Mouse (Mus musculus): ENCODE data around the gene Smarca2.
"Not testable (repeated sequence)": the region's sequence is repeated elsewhere in the genome, so short reads cannot be mapped to it uniquely, and the experiment has no call there.

Gene Smarca2

DNA sequence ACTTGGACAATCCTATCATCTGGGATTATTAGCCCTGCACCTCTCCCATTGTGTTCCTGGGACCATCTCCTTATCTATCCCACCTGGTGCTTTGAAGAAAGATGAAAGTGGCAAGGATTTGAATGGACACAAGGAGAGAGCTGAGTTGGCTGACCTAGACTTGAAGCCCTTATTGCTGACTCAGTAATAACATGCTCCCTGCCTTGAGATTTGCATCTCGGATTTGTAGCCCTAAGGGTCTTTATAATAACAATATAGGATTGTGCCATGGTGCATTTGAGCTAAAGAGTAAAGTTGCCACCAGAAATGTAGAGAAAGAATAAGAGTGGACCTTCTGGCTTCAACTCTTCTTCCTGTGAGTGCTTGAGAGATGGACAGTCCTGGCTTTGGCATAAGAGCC, 11.4 kb downstream of the Smarca2 start:
- in situ Hi-C loops (cut with MseI, MboI): no loop called here

DNA sequence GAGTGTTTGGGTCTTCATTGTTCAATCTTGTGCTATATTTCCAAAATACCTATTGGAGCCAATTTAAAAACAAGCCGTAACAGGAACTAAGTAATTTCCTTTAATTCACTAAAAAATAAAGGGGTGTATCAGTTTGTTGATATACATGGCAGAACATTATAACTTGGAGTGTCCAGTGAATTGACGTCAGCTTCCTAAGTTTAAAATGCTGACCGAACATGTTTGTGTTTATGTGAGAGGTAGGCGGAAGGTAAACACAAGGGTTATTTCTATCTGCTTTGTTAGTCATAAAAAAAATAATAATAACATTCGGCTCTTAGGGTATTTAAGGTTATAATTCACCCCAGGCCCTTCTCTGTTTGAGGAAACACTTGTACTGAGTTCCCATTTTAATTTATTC, 12.4 kb downstream of the Smarca2 start:
- in situ Hi-C loops (cut with MseI, MboI): no loop called here

DNA sequence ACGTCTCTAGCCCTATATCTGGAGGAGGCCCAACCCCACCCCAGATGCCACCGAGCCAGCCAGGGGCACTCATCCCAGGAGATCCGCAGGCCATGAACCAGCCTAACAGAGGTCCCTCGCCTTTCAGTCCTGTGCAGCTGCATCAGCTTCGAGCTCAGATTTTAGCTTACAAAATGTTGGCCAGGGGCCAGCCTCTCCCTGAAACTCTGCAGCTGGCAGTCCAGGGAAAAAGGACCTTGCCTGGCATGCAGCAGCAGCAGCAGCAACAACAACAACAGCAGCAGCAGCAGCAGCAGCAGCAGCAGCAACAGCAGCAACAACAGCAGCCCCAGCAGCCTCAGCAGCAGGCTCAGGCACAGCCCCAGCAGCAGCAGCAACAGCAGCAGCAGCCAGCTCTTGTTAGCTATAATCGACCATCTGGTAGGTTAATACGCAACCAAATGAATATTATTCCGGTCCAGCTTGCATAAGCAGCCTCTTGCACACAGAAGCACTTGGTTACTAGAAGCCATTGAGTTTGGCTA, 25.9 kb downstream of the Smarca2 start:
- in situ Hi-C loops (cut with MseI, MboI): no loop called here

DNA sequence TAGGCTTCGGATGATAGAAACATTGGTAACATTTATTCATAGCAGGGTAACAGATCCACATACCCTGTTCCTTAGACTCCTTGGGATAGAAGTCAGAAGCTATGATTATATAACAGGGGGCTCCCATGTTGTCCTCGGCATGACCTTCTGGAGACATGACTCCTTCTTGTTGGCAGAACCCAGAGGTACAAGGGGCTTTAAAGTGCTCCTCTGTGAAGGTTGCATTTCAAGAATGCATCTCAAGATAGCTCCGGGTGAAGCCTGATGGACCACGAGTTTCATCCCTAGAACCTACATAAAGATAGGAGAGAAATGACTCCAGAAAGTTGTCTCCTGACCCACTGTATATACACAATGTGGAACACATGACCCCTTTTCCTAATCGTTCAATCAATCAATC, 27.4 kb downstream of the Smarca2 start:
- in situ Hi-C loops (cut with MseI, MboI): no loop called here

DNA sequence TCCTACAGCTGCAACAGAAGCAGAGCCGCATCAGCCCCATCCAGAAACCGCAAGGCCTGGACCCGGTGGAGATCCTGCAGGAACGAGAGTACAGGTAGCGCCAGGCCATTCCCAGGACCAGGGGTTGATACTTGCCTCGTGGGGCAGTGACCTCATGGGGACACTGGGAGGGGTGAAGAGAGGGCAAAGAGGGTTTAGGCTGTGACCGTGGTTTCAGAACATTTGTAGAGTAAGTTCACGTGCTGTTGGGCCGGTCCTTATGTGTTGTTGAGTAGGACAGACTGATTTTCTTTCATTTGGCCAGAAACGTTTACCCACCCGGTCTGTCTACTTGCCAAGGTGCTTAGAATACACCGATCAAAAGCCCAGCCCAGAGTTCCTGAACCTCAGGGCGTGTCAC, 35.7 kb downstream of the Smarca2 start:
- in situ Hi-C loops (cut with MseI, MboI): no loop called here

DNA sequence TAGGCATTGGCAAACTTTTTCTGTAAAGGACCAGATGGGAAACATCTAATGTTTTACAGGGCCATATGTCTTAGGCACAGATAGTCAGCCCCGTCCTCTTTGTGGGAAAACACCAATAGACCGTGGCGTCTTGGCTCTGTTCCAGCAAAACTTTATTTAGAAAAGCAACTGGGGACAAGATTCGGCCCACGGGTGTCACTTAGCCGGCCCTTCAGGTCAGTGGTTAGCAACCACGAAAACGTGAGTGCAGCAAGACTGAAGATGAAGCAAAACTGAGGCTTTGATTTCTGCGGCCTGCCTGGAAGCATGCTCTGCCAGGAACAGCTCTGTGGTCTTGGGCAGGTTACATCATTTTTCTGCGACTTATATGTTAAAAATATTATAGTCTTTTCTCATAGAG, 36.4 kb downstream of the Smarca2 start:
- in situ Hi-C loops (cut with MseI, MboI): no loop called here

DNA sequence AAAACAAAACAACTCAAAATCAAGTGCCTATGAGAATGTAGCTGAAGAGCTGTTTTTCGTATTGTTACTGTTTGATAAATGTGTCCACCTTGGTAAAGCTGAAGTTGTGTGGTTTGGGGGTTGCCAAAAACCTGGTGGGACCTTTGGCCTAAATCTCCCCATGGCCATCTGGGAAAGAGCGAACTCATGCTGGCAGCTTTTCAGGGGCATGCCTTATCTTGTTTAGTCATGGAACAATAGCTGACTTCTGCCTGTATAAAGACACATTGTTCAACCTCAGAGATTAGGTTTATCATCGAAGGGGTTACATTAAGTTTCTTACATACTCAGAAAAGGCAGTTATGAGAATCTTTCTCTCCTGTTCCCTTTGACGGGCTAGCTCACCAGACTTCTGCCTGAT, 38.2 kb downstream of the Smarca2 start:
- in situ Hi-C loops (cut with MseI, MboI): no loop called here

DNA sequence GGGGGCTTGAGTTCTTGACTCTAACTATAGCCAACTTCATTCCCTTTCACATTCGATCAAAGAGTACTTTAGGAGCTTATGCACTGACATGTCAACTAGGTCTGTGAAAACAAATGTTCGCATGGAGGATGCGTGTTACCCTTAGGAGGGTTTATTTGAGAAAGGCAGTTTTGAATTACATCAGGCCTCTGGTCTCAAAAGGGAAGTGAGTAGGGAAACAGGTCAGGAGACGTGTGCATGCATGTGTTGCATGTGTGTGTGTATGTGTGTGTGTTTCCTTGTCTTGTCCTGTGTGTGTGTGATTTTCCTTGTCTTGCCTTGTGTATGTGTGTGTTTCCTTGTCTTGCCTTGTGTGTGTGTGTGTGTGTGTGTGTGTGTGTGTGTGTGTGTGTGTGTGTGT, 39.1 kb downstream of the Smarca2 start:
- in situ Hi-C loops (cut with MseI, MboI): no loop called here

DNA sequence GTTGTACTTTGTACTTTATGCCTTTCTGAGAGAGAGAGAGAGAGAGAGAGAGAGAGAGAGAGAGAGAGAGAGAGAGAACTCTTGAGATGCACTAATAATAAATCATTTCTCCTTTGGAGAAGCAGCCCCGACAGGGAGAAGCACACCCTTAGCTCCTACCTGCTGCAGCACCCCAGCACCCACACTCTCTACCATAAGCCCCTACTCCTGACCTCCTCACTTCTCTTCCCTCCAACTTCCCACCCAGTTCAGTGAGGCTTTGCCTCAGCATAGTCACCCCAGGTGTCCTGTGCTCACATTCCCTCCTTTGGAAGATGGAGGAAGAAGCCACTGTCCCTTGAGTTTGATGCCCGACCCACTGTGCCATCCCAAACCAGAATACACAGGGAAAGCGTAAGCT, 40.2 kb downstream of the Smarca2 start:
- in situ Hi-C loops (cut with MseI, MboI): no loop called here

DNA sequence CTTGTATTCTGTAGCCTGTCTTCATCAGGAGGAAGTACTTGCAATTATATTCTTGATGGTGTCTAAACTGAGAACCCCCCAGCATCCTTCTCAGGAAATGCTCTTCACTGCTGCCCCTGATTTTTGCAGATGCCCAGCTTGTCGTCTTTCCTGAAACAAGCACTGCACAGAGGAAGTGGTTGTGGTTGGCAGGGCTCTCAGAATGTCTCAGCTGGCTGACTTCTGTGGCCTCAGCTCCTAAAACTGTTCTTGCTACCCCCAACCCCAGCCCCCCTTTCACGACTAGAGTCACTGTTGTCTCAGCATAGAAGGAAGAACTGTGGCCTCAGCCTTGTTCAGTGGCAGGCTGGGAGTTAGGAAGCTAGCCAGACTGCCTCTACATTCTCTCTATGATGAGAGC, 41.3 kb downstream of the Smarca2 start:
- in situ Hi-C loops (cut with MseI, MboI): no loop called here

DNA sequence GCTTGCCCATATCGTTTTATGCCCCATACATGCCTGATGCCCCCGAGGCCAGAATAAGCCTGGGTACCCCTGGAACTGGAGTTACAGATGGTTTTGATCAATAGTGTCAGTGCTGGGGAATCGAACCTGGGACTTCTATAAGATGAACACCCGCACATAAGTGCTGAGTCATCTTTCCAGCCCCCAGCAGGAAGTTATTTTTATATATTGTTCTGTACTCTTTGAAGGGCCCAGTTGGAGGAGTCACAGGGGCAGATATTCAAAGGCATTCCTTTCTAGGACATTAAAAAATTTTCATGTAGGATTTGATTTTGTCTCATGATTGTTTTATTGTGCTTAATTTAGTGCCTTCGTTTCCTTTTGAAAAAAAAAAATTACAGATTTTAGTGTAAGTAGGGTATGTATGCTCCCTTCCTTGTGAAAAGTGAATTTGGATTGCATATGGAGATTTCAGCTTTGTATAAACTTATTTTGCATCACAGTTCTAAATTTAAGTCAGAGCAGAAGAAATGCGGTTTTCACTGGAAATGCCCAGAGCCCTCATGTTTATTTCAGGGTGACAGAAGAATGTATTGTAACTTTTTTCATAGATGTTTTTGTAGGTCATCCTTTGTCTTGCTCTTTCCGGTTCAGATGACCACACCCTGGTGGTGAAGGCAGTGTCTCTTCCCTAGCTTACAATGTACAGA, 45.9 kb downstream of the Smarca2 start:
- in situ Hi-C loops (cut with MseI, MboI): no loop called here

DNA sequence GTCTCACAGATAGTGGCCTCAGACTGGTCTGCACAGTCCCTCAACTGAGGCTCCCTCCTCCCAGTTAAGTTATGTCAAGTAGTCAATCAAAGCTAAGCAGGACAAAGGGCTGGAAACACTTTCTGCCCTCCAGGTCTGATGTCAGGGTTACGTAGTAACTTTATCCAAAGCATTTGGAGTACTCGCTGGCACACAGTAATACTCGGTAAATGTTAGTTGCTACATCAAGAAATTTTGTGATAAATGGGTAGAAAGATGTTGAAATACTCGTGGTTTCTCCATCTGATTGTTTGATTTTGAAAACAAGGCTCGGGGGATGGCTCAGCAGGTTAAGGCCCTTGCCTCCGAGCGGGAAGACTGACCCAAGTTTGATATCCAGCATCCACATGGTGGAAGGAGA, 53.5 kb downstream of the Smarca2 start:
- in situ Hi-C loops (cut with MseI, MboI): no loop called here

DNA sequence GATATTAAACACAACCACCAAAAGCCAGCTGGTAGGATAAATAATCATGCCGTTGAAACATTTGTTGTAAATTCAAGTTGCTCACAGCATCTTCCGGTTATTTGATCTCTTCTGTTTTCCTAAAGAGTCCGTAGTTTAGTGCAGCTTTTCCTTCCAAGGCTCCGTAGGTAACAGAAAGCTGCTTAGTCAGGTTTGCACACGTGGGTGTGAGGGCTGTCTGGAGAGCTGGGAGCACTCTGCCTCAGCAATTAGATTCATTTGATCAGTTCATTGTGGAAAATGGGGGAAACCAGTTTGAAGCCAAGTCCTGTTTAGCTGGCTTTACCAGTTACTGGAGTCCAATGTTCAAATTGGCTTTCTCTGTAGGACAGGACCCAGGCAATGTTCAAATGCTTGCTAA, 55.1 kb downstream of the Smarca2 start:
- in situ Hi-C loops (cut with MseI, MboI): no loop called here

DNA sequence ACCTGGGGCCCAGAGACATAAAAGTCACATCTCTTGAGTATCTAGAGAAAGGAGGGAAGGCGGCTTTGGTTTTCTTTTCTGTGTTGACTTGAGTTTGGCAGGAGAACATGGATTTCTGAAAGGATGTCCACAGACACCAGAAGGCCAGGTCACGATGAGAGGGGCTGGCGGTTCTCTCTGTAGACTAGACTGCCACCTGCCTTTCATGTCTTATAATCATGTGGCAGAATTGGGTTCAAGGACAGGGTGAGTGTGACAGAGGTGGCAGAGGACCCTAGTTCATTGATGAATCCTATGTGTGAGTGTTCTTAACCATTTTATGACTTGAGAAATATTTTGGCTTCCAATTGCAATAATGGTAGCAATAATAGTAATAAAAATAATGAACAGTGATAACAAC, 56.3 kb downstream of the Smarca2 start:
- in situ Hi-C loops (cut with MseI, MboI): no loop called here

DNA sequence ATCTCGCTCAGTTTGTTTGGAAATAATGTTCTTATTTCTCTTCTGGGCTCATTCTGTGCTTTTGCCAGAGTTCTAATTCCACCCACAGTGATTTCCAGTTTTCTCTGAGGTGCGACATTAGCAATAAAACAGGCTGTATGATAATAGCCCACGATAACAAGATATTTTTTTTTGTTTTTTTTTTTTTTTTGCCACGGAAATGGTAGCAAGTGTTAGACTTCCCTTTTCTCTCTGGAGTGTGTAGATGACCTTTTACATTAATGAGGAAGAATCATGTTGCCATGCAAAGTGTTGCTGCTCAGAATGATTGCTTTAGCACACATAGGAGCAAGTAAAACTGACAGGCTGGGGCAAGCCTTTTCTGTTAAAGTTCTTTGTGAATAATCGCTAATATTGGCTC, 61.5 kb downstream of the Smarca2 start:
- in situ Hi-C loops (cut with MseI, MboI): no loop called here

DNA sequence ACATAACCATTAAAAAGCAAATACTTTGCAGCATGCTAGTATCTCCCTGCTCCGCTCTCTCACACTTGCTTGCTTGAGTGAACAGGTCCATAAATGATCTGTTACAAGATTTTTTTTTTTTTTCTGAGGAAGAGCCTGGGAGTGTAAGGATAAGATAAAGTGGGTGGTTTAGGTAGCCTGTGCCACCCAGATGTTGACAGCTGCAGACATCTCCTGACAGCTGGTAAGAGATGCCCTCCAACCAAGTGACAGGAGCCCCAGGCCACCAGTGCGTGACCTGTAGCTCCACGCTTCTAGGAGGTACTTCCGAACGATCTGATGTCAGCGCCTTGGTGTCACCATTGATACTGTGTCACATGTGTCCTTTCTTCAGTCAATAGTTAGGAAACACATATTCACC, 65.2 kb downstream of the Smarca2 start:
- in situ Hi-C loops (cut with MseI, MboI): no loop called here

DNA sequence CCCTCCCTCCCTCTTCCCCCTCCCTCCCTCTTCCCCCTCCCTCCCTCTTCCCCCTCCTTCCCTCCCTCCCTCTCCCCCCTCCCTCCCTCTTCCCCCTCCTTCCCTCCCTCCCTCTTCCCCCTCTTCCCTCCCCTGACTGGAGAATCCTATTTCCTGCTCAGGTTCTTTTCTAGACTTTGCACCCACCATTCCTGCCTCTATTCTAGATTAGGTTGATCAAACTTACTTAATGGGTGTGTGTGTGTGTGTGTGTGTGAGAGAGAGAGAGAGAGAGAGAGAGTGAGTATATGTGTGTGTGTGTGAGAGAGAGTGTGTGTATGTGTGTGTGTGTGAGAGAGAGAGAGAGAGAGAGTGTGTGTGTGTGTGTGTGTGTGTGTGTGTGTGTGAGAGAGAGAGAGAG, 66.6 kb downstream of the Smarca2 start:
- in situ Hi-C loops (cut with MseI, MboI): not testable (repeated sequence)

DNA sequence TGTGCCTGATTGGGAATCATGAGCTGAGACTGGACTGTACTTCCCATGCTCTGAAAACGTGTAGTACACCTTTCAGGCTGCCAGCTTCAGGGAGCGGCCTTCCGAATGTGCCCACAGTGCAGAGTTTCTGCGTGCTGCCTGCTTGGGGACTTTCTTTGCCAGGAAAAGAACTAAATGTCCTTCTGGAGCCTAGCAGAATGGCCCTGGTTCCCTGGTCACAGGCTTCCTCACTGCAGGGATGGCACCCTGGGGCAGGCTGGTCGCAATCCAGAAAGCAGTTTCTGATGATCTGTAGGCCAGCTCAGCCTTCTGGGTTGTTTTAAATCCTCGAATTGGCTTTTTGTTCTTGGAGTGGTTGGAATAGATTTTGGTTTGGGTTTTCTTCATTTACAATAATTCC, 71.1 kb downstream of the Smarca2 start:
- in situ Hi-C loops (cut with MseI, MboI): no loop called here

DNA sequence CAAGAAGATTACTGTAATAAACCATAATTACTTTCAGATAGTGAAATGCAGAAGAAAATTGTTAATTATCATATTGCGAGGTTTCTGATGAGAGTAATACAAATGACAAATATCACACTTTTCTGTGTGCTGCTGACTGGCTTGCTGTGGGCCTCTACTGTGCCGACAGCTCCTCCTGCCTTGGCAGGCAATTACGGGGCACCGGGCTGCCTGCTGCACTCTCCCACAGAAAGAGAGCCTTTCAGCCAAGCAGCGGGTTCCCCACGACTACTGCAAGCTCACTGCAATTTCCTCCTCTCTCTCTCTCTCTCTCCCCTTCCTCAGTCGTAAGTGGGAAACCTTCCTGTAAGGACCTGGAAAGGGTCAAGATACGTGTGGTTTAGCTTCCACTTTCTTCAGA, 73.7 kb downstream of the Smarca2 start:
- in situ Hi-C loops (cut with MseI, MboI): no loop called here

DNA sequence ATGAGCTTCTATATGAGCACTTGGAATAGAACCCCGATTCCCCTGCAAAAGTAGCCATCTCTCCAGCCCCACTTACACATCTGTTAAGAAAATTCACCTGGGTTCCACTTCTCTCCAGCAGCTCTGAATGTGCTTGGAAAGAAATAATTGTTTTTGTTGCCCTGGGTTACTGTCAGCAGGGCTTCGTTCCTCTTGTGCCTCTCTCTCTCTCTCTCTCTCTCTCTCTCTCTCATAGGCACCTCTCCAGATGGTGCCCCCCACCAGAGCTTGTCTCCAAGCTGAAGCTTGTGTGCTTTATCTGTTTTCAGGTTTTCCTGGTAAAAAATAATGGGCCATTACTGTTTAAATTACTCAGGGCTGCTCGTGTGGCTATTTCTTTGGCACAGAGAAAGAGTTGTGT, 74.8 kb downstream of the Smarca2 start:
- in situ Hi-C loops (cut with MseI, MboI): no loop called here

DNA sequence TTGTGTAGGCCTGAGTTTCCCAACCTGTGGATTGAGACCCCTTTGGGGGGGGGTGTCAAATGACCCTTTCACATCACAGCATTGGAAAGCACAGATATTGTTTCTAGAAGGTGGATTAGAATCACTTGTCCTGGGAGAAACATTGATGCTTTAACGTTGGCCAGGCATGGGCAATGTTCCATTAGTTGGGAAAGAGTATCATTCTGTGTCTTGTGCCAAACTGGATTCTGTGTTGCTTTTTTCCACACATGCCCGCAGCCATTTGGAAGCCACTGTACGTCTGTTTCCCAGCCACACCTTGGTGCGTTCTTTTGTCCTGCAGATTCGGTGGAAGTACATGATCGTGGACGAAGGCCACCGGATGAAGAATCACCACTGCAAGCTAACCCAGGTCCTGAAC, 76.7 kb downstream of the Smarca2 start:
- in situ Hi-C loops (cut with MseI, MboI): no loop called here

DNA sequence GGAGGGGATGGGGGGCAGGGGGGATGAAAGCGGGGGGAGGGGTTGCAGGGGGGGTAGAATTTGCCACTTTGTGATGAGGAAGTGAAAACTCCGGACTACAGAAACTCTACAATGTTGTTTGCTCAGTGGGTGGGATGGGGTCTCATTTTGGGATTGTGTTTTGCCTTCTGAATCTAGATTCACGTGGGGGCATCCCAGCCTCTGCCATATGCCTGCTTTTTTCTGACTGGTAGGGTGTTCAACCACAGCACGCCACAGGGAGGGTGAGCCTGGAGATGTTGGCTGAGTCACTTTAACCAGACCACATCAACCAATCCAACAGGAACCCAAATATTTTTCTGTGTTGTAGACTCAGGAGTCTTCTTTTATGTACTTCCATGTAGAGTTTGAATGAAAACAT, 77.3 kb downstream of the Smarca2 start:
- in situ Hi-C loops (cut with MseI, MboI): no loop called here

DNA sequence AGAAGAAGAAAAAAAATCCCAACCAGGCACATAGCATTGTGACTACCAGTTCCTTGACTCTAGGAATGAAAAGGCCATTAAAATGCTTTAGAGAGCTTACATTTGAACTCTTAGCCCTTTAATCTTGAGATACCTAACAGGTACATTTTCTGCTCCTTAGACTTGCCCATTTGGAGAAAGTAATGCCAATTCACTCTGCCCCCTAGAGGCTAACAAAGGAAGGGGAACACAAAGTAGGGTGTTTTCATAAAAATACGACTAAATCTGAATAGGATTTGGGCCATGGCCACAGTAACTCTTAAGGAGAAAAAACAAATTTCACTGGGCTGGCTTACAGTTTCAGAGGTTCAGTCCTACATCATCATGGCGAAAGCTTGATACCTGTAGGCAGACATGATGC, 77.9 kb downstream of the Smarca2 start:
- in situ Hi-C loops (cut with MseI, MboI): no loop called here

DNA sequence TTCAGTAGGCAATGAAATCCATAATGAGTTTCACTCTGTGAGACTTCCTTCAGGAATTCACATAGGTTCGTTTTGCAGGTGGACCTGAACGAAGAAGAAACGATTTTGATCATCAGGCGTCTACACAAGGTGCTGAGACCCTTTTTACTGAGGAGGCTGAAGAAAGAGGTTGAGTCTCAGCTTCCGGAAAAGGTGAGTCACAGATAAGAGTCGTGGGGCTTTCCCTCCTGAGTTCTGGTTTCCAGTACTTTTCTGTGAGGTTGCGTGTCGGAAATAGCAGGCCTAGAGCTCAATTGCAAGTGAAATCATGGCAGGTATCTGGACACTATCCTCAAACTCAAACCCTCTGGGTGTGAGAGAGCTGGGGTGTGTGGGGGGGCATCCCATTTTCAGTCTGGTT, 78.9 kb downstream of the Smarca2 start:
- in situ Hi-C loops (cut with MseI, MboI): no loop called here

Data from mouse trophoblast stem cell (cell line).